Mouse (Mus musculus): Measurements from ENCODE around the gene Phactr3.
"Not testable (repeated sequence)": the region's sequence is repeated elsewhere in the genome, so short reads cannot be mapped to it uniquely, and the experiment has no call there.

Phactr3 gene

DNA sequence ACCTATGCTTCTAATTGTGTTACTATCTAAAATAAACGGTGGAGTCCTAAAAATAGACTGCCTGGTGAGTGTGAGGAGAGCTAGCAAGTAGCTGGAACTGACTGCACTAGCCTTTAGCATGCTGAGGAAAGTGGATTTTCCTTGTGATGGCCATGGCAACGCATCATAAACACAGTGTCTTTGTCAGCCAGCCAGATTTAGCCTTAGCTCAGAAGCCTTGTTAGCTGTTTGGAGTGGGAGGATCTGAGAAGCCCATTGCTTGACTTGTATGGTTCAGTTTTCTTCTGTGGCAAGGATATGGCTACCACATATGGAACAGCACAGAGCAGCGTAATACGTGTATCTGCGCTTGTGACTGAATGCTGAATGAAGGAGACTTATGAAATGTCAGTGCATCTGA, 210.8 kb downstream of the Phactr3 start:
- DNase-seq (ENCODE audit: low spot score), result no peak

DNA sequence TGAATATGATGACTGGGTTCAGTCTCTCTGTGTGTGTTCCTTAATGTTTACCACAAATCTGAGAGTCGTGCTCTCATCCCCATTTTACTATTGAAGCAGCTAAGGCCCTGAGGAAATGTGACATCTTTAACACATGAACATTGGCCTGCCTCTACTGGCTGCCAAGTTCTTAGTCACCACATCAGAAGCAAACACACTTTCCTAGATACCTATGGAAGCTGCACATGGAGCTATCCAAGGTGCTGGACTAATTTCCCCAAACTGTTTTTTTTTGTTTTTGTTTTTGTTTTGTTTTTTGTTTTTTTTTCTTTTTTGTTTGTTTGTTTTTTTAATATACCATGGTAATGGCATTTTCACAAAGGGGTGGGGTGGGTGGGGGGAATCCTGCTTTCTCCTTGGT, 211.2 kb downstream of the Phactr3 start:
- DNase-seq (ENCODE audit: low spot score), result no peak

DNA sequence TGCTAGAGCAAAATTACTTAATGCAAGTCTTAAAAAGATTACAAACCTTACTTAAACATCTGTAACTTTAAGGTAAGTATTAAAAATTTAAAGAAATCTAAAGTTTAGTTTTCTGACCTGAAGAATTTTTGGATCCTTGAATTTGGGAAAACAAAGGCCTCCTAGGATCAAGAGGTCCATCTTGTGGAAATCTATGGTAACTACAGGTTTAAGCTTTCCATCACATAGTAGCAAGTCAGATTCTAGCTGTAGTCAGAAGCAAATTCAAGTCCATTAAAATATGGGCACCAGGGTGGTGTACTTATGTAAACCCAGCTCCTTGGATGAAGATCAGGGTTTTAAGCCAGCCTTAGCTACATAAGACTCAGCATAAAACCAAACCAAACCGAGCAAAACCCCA, 219.1 kb downstream of the Phactr3 start:
- DNase-seq (ENCODE audit: low spot score), result no peak

DNA sequence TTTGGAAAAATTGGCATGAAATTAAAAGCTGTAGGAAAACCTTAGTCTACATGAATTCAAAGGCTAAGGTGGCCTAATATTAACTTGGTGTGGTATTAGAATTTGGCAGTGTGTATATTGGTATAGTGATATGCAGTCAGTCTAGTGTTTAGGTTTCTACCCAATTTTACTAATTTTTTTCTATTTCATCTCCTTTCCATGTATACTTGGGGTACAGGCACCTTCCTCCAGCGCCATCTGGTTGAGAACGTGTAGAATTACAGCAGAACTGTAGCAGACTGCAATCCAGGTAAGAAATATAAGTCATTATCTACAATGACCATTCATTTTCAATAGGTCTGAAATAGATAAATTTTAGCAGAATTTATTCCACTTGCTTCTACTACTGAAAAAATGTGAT, 220.3 kb downstream of the Phactr3 start:
- no peak for DNase-seq (ENCODE audit: low spot score)

DNA sequence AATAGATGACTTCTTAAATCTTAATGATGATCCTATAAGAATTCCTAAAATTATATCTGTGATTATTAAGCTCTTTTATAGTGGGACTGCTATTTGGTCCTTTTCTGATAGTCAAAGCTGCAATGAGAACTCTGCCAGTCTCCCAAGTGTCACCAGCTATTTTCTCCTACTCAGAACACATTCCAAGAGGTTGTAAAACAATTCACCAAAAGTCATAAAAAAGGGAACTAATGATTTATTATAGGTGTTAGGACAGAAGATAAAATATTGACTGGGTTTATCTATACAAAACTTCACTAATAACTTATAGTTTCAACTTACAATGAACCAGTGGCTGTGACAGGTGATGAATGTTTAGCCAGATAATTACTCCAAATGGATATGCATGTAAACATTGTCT, 223.3 kb downstream of the Phactr3 start:
- not testable (repeated sequence) for DNase-seq (ENCODE audit: low spot score)

DNA sequence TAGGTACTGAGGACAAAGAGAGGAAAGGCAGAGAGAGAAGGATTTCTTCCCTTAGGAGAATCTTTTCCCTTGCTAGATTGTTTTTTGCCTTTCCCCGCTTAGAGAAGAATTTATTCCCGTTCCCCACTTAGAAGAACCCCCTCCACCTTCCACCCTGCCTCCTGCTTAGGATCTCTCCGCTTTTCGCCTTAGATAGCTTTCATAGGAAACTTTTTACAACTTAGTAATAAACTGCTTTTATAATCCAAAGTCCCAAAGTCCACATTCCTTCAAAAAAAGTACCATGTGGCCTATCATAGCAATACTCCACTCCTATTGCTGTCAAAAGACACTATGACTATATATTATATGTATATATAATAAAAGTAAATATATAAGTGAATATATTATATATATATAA, 223.8 kb downstream of the Phactr3 start:
- DNase-seq (ENCODE audit: low spot score), result no peak

Measured in layer of hippocampus, adult 9-10 months (tissue).